Mouse (Mus musculus): ENCODE data around the gene Ccl22.

Gene Ccl22
- long read RNA-seq, experiment 1 = 0 reads
- long read RNA-seq, experiment 2 = 0 reads

DNA sequence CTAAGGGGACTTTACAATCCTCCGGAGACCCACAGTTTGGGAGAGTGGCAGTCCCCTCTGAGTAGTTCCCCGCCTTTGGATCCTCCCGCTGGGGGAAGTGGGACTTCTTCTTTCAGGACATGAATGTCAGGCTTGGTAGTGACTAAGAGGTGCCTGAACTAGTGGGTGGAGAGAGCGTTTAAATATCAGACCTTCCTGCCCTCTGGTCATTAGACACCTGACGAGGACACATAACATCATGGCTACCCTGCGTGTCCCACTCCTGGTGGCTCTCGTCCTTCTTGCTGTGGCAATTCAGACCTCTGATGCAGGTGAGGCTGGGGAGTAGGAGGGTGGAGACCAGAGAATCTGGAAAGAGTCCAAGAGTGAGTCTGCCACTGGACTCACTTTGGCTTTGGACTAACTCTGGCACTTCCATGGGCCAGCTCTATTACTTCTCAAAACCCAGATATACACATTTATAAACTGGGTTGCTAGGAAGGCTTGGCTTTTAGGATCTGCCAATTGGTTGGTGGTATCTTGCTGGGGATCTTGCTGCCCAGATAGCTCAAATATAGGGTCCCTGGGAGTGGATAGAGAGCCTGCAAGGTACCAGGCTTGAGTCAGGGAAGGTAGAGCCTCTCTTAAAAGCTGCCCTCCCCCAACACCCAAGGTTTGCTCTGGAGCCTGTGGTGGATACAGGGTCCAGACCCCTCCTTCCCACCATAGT is at the start of gene Ccl22:
TSS of gene Ccl22 (plus strand) at position 115 of the 709 bp plus-strand sequence.
- intact Hi-C loops (cut with DNase I) = no loop called here

DNA sequence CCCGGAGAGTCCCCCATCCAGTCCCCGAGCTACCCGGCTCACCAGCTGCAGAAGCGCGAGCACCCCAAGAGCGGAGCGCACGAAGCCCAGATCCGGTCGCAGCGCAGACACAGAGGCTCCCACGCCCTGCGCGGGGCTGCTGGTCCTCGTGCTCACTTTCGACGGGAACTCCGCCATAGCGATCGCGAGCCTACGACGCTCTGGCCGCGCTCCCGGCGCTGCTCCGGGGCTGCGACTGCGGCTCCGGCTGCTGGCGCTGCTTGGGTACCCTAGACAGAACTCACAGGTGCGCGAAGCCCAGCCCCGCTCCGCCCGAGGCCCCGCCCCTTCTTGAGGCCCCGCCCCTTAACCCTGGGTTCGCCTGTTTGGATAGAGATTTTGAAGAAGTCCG is 49.4 kb upstream of the Ccl22 start, which contains the start of gene Pllp:
TSS of gene Pllp (minus strand) at position 285 of the 391 bp plus-strand sequence.
- intact Hi-C loops (cut with DNase I) = no loop called here

DNA sequence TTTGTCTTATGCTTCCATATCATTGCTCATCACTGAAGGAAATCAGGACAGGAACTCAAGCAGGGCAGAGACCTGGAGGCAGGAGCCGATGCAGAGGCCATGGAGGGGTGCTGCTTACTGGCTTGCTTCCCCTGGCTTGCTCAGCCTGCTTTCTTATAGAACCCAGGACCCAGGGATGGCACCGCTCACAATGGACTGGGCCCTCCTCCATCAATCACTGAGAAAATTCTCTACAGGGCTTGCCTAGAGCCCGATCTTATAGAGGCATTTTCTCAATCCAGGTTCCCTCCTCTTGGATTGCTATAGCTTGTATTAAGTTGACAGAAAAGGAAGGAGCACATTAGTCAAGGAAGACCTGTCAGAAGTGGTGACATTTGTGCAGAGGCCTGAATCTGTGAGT is 48.8 kb upstream of the Ccl22 start:
- intact Hi-C loops (cut with DNase I) = no loop called here

DNA sequence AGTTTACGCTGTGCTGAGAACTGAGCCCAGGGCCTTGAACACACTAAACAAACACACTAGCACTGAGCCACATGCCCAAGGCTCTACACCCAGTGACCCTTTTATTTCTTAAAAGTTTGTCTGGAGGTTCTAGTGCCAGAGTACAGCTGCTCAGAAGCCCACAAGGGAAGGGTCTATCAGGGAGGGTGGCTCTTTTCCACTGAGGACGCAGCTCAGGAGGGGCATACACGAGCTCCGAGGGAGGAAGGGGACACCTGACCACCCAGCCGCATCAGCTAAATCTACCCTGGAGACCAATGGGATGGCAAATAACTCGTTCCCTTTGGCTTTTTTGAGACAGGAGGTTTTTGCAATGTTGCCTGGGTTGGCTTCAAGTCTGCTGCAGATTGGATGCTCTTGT is 47.4 kb upstream of the Ccl22 start:
- intact Hi-C loops (cut with DNase I) = no loop called here

- intact Hi-C loops (cut with DNase I) = no loop called here
Observed at GRCm38 (mm10) chr8:94699366-94699765, 46.0 kb upstream of the Ccl22 start.

DNA sequence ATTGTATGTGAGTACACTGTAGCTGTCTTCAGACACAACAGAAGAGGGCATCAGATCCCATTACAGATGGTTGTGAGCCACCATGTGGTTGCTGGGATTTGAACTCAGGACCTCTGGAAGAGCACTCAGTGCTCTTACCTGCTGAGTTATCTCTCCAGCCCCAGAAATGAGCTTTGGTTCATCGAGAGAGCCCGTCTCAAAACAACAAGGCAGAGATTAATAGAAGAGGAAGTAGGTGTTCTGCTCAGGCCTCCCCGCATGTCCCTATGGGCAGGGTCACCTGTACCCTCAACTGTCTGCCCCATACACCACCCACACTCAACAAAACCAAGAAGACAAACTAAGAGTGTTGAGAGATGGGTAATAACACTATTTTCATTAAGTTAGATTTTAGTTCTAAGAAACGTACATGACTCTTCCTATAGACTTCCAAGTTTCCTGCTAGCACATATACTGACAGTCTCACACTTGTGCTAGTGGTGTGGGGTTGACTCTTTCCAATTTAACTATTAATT is 44.9 kb upstream of the Ccl22 start:
- intact Hi-C loops (cut with DNase I) = loop anchor here (5.0 kb wide), 3 partner anchors 98 to 208 kb away; partner anchors contain the start of genes Fam192a and Rspry1

DNA sequence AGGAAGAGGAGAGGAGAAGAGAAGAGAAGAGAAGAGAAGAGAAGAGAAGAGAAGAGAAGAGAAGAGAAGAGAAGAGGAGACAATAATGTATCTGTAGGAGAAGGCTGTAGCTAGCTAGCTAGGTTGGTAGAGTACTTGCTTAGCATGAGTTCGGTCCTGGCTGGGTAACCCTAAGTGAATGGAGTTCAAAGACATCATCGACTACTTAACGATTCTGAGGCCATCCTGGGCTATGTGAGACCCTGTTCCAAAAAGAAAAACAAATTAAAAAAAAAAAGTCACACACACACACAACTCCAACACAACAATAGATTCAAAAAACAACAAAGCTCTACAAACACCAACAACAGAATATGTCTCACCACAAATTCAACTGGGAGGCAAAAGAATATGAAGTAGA is 43.2 kb upstream of the Ccl22 start:
- intact Hi-C loops (cut with DNase I) = loop anchor here (5.0 kb wide), 3 partner anchors 100 to 210 kb away; partner anchors contain the start of genes Fam192a and Rspry1

DNA sequence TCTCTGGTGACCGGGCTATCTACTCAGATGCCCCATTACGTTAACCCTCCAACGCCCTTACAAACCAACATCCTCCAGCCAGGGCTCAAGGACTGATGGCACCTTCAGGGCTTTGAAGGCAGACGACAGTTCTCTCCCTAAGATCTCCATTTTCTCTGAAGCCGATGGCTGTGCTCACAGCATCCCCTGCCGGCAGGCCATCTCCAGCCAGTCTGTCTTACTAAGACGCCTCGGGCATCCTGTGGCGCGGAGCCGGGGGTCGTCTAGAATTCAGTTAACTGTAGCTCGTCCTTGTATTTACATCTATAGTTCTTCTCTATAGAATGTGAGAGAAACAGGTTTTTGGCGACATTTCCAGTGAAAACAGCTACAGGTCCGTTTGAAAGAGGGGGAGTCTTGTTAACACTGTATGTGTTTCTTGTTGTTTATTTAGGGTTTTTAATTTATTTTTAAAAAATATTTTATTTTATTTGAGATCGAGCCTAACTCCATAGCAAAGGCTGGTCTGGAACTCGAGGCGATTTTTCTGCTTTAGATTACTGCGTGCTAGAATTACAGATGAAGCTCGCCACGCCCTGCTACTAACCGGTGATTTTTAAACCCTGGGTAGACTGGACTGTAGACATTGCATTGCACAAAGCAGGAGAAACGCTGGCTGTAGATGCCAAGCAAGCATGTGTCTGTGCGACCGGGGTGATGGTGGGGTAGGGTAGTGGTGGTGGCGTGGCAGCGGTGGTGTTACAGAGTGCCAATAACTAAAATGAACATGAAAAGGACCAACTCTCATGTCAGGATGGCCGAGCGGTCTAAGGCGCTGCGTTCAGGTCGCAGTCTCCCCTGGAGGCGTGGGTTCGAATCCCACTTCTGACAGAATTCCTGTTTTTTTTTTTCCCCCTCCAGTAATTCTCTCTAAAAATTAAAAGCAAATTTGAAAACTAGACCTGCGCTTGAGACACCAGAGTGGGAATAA is 42.3 kb upstream of the Ccl22 start:
- intact Hi-C loops (cut with DNase I) = loop anchor here (5.0 kb wide), 3 partner anchors 101 to 211 kb away; partner anchors contain the start of genes Fam192a and Rspry1

DNA sequence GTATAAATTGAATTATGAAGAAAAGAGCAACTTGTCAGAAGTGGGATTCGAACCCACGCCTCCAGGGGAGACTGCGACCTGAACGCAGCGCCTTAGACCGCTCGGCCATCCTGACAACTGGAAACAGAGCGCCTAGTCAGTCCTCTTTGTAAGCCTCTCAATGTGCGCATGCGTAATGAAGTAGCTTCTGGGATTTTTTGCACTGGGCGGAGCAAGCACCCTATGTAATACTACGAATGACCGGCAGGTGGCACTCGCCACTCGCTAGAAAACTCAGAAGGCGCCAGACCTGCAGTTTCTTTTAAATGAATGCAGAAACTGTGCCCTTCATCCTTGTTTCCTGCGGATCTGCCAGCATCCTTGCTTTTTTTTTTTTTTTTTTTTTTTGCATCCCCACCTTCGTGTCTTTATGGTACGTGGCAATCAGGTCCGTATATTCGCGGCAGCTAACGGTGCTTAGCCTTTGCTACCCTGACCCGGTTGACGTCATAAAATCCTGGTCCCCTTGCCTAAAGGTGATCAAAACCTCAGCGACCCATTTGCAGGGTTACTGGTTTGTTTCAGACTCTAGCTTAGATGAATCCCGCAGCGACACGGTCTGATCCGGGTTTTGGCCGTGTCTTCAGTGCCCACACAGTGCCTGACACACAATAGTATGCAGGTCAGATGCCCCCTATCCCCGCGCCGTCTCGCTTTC is 41.3 kb upstream of the Ccl22 start:
- intact Hi-C loops (cut with DNase I) = loop anchor here (1.0 to 5.0 kb wide), 4 partner anchors 102 to 212 kb away; partner anchors contain the start of genes Fam192a and Rspry1

- intact Hi-C loops (cut with DNase I) = loop anchor here (1.0 to 5.0 kb wide), 4 partner anchors 102 to 212 kb away; partner anchors contain the start of genes Fam192a and Rspry1
Observed at GRCm38 (mm10) chr8:94704669-94704984, 40.8 kb upstream of the Ccl22 start.

- intact Hi-C loops (cut with DNase I) = loop anchor here (5.0 kb wide), 2 partner anchors 67 to 207 kb away; partner anchors contain the start of gene Cx3cl1
Observed at GRCm38 (mm10) chr8:94705581-94706245, 39.7 kb upstream of the Ccl22 start.

GRCm38 (mm10) chr8:94706732-94707395 is 38.5 kb upstream of the Ccl22 start:
- intact Hi-C loops (cut with DNase I) = loop anchor here (5.0 kb wide), 2 partner anchors 65 to 205 kb away; partner anchors contain the start of gene Cx3cl1

DNA sequence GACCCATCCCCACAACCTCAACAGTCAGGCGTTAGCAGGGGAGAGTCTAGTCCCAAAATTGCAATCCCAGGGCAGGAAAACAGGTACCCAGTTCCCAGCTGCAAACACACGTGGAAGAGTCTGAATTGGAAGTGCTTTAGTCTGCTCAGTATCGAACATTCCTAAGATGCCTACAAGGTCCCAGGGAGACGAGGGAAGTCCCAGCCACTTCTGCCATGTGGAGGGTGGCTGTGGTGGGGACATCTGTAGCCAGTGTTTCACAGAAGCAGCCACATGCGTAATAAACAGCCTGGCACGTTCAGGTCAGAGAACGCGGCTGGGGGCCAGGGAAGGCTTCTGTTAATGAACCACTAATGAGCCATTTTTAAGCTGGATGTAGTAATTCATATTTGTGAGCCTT is 35.1 kb upstream of the Ccl22 start:
- intact Hi-C loops (cut with DNase I) = no loop called here

DNA sequence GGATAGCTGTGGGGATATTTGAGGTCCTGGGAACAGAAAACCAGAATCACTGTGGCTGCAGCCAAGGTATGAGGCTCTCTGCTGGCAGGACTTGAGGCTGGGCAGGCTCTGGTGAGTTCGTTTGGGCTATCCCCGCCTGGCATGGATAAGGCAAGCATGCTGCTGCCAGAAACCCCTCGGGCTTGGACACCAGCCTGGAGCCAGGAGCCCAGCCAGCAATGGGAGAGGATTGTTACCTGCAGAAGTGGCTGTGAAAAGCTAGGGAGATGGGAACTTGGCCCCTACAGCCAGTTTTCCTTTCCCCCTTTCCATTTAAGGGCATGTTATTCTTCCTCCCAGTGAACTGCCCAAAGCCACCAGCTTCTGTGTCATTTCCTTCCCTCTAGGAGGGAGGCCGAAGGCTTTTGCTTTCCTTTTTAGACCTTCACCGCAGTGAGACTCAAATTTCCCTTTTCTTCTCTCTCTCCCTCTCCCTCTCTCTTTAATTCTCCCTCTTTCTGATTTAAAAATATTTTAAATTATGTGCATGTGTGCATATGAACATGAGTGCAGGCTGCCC is 34.2 kb upstream of the Ccl22 start:
- intact Hi-C loops (cut with DNase I) = no loop called here

GRCm38 (mm10) chr8:94714556-94714955 is 30.8 kb upstream of the Ccl22 start:
- intact Hi-C loops (cut with DNase I) = no loop called here

GRCm38 (mm10) chr8:94715871-94716270 is 29.5 kb upstream of the Ccl22 start:
- intact Hi-C loops (cut with DNase I) = no loop called here

DNA sequence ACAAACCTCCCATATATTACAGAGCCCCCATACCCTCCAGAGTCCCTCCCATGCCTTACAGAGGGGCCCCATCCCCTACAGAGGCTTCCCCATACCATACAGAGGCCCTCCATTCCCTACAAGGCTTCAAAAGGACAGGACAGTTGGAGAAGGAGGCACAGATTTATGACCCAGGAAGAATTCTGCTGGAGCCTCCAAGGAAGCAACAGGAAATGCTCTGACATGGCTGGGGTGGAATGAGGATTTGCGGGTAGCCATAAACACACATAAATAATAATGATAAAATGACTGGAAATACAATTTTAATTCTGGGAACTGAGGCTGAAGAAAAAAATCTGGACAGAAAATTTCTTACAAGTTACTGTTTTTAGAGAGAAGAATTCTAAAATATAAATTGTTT is 28.5 kb upstream of the Ccl22 start:
- intact Hi-C loops (cut with DNase I) = no loop called here

DNA sequence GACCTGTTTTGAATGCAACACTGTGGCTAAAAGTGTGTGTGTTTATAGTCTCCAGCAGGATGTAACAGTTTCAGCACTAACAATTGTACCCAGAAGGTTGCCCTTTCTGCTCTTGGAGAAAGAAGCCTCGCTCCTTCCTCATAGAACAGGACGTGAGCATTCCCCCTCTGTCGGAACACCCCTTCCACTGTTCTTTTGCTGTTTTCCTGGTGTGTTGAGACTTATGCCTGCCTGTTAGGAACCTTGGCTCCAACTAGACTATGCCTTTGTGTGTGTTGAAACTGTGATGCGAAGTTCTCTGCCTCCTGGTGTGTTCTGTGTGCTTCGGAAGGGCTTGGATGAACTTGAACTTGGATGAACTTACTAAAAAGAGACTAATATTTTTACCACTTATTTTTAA is 19.4 kb upstream of the Ccl22 start:
- intact Hi-C loops (cut with DNase I) = no loop called here

GRCm38 (mm10) chr8:94729301-94729700 is 16.1 kb upstream of the Ccl22 start:
- intact Hi-C loops (cut with DNase I) = no loop called here
